Mouse (Mus musculus) small intestine, adult 2 months (tissue): ENCODE measurements around the gene Sigirr.

ENCODE experiments used
- CTCF ChIP-seq: fragments of 200-500 bp; IDR thresholded peaks from 2 replicates; pipeline ENCODE4 v1.5.1; 2012; ENCODE audit warnings: low read depth, mild to moderate bottlenecking, control low read depth, inconsistent platforms, low read length, moderate library complexity, mixed read lengths; ENCODE audit not compliant: insufficient replicate concordance, insufficient read length; ENCODE audit errors: extremely low read depth
- POLR2A ChIP-seq: fragments of 200-500 bp; IDR thresholded peaks from 2 replicates; pipeline ENCODE4 v1.6.1; 2012; ENCODE audit warnings: low read depth, mild to moderate bottlenecking, control low read depth, inconsistent platforms, low read length, moderate library complexity

DNA sequence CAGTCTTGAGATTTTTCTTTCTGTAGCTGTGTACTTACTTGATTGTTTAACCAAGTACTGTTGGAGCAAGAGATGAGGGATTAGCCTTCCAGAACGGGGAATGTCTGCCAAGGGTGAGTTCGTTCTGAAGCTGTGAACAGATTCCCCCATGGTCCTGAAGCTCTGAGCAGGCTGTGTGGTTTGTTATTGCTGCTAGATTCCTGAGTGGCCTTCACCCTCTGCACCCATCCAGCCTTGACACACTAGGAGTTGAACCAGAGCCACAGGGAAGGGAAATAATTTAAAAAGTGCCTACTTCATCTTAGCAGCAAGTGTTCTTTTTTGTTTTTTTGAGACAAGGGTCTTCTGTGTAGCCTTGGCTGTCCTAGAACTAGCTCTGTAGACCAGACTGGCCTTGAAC lies 43.5 kb upstream of the Sigirr start:
- TF ChIP-seq POLR2A = no peak
- no peak for TF ChIP-seq CTCF
